Mouse (Mus musculus) ES-Bruce4 (cell line): Measurements from ENCODE around the gene Fyb2.

Experiments used
- CTCF ChIP-seq: IDR thresholded peaks from one replicate; pipeline ENCODE4 v1.8.1; 2011; ENCODE audit warnings: low read depth, low read length
- EP300 ChIP-seq: IDR thresholded peaks from 2 replicates; pipeline ENCODE4 v1.6.1; 2011; ENCODE audit warnings: low read depth, low read length; ENCODE audit not compliant: insufficient read depth
- POLR2A ChIP-seq: IDR thresholded peaks from one replicate; pipeline ENCODE4 v1.8.1; 2011; ENCODE audit warnings: low read length; ENCODE audit not compliant: insufficient read depth

DNA sequence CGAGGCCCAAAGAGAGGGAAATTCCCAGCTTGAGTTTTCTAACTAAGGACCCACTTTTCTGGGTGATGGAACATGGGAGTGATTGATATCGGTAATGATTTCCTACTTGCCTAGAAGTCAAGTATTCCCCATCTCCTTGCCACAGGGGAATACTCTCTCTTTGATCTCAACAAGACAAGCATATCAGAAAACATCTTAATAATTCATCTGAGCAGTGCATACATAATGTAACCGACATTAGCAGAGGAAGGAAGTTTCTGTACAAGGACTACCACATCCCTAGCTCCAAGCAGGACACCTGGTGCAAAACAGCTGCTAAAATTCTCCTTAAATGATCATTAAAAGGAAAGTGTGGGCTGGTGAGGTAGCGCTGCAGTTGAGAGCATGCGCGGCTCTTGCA, 8.2 kb upstream of the Fyb2 start:
- TF ChIP-seq CTCF (no peak), POLR2A (no peak), EP300 (no peak)
